Mouse (Mus musculus) heart, postnatal 14 days (tissue): Measurements from ENCODE around the gene Pole4. TPM values are rescaled to one million over a fixed set of nuclear protein-coding genes. Genes with fewer than 3 reads are reported as not detected.
"Not testable (repeated sequence)": the region's sequence is repeated elsewhere in the genome, so short reads cannot be mapped to it uniquely, and the experiment has no call there.

ENCODE experiments used
- DNase-seq, 2 experiments: peaks; one replicate each; pipeline ENCODE4 v3.0.0; 2021 to 2022
- intact Hi-C: fragments of 180-260 bp; cut with DNase I; formaldehyde crosslinking; loops from one replicate; pipeline ENCODE4 v1.15.1; 2025
- total RNA-seq, 2 experiments: library from RNA; stranded (reverse); gene quantifications; 2 replicates each; pipeline ENCODE4 v1.2.3; 2021

Pole4 gene
- total RNA-seq, 2 experiments from 2014 or later, result 16.2 to 21.1 TPM

DNA sequence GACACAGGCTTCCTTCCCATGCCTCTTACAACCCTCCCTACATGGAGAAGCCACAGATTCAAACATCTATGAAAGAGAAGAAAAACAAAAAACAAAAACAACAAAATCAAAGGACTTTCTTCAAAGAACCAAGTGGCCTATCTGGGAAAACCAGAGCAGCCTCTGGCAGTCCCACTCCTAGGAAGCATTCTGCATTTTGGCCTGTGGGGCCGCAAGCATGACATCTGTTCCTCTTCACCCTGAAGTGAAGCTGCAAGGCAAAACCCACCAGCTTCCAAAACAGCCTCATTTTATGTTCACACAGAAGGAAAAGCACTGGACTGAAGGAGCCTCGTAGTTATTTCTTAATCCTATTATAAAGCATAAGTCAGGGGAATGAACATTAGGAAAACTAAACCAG, 56.1 kb downstream of the Pole4 start:
- intact Hi-C loops, result loop anchor here (2.0 kb wide), 1 partner anchor 54 kb away; no protein-coding TSS in a partner anchor
- peak in 1 of 2 experiments; percentile 10 for DNase-seq

DNA sequence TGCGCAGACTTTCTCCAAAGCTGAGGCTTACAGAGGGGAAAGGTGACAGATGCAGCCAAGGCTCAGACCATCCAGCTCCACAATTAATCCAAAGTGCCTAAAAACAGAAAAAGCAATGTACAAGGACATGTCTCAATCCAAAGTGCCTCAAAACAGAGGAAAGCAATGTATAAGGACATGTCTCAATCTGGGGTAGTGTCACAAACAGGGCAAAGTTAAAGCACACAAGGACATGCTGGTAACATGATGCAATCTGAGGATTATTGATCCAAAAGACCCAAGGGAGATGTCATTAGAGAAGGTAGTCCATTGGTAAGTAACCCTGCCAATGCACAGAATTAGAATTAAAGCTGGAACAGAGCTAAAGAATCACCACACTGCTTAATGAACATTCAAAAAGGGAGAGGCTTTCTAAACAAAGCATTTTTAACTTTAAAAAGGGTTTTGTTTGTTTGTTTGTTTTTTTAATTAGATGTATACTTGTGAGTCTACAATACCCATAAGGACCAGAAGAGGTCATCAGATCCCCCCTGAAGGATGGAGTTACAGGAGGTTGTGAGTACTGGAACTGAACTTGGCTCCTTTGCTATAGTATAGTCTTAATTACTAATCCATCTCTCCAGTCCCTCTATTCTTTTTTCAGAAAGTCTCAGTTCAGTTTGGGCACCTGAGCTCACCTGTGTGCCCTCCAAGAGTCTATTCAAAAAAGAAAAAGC, 57.1 kb downstream of the Pole4 start:
- no peak for DNase-seq
- intact Hi-C loops, result loop anchor here (2.0 kb wide), 1 partner anchor 55 kb away; no protein-coding TSS in a partner anchor

DNA sequence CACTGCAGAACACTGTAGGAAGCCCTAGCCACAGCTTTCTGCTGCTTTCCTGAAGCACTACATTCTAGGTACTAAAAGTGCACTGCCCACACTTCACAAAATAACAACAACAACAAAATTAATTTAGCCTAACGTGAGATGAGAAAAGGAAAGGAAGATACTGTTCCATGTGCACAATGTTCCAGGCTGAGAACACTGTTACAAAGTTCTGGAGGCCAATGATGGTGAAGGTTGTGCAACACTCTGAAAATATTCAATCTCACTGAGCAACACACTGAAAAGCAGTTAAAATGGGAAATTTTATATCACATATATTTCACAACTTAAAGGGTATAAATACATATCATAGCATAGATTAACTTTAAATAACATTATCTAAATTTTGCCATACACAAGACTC, 58.2 kb downstream of the Pole4 start:
- DNase-seq, result no peak

DNA sequence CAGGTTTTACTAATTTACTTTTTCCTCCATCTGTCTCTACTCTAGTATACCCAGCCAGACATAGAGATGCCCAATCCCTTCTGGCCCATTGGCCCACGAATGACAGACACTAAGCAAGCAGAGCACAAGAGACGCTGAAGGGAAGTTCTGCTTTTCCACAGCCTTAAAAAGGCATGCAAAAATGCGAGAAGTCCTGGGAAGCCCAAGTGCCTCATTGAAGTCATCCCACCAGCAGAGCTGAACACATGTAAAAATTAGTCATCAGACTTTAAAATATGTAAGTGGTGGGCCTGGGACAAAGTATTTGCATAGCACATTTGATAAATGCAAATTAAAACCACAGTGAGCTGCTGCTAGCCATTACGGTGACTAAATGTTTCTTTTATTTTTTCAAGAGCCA, 65.1 kb downstream of the Pole4 start:
- intact Hi-C loops, result no loop called here
- no peak for DNase-seq

More for the DNA sequence above, 58.2 kb downstream of the Pole4 start:
- intact Hi-C loops, result no loop called here

DNA sequence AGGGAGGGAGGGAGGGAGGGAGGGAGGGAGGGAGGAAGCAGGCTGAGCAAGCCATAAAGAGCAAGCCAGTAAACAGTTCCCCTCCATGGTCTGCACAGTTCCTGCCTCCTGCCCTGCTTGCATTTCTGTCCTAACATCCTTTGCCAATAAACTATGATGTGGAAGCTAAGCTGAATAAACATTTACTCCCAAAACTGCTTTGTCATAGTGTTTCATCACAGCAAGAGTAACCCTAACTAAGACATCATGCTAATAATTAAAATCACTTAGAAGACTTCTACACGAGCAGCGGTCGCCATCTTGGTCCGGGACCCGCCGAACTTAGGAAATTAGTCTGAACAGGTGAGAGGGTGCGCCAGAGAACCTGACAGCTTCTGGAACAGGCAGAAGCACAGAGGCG, 79.8 kb downstream of the Pole4 start:
- intact Hi-C loops, result not testable (repeated sequence)

DNA sequence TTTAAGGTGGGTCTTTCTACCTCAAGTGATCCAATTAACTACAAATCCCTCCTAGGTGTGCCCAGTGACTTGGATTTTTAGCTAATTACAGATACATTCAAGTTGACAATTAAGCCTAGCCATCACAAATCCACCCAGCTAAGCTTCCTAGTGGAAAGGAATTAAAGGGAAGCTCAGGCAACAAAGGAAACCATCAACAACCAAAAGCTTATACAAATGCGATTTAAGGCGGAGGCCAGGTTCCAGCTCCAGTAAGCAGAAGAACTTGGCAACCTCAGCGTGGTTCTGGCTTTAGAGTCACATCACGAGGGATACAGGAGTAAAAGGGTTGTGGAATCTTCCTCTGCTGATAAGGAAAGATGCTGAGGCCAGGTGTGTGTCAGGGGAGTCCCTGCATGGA, 92.0 kb downstream of the Pole4 start:
- intact Hi-C loops, result no loop called here
- no peak for DNase-seq

More for the DNA sequence above, 79.8 kb downstream of the Pole4 start:
- not testable (repeated sequence) for DNase-seq

DNA sequence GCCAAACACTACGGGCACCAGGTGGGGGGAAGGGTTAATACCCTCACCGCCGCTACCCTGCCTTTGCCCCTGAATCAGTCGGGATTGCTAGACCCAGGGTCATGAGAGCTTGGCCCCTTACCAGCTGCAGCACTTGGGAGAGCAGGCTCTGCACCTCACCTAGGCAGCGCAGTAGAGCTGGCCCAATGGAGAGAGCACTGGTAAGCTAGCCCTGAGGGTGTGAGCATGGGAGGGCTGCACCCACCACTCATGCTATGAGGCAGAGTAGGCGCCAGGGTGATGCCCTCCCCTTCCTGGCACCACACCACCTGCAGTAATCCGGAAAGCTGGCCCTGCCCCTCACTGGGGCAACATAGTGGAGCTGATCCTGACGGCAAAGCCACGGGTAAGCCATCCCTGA, 94.1 kb downstream of the Pole4 start:
- intact Hi-C loops, result no loop called here
- DNase-seq, result no peak

DNA sequence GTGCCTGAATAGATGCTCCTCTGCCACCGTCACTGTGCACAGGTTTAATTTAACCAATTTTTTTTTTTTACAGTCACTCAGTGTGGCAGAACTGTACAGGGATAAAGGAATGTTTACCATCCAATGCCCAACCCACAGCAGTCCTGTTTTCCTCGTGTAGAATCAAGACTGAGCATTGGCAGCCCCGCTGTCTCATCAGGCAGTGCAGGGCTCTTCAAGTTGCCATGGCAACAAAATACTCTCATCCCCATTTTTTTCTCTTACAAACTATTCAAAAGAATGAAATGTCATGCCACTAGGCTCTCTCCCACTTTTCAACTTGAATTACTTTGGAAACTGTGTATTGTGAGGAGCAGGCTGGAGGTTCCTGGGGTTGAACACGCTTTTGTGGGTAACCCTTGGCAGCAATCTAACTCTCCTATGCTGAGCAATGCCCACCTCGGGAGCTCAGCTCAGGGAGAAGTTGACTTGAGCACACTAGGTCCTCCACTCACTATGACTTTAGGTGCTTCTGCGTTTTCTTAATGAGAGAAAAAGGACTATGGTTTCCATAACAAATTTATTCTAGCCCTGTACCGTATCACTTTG, 95.7 kb downstream of the Pole4 start:
- intact Hi-C loops, result no loop called here
- no peak for DNase-seq

DNA sequence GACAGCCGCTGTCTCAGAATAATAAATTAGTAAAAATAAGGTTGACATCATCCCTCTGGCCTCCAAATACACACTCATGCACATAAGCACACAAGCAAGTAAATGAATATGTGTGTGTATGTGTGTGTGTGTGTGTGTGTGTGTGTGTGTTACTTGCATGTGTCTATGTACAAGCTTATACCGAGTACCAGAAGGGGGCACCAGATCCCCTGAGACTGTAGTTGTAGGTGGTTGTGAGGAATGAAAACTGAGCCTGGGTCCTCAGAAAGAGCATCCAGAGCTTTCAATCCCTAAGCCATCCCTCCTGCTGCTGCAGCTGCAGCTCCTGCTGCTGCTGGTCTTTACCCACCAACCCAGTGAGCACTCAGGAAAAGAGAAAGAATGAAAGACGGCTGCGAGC, 96.4 kb downstream of the Pole4 start:
- DNase-seq, result no peak
- intact Hi-C loops, result no loop called here

DNA sequence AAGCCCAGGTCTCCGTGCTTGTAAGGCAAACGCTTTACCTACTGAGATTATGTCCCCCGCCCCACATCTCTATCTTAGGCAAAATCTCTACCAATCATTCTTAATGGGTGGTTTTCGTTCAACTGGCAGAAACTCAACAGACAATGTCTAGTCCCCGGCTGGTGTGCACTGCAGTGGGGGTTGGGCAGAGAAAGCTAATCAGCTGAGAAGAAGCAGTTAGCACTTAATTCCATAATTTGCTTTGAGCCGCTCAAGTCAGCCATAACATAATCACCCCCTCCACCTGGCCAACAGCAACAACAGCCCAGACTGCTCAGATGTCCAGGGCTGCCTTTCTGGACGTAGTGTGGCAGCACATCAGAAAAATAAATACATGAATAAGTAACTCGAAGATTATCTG, 100.4 kb downstream of the Pole4 start:
- DNase-seq, result no peak
- intact Hi-C loops, result loop anchor here (5.0 kb wide), 1 partner anchor 617 kb away; no protein-coding TSS in a partner anchor

DNA sequence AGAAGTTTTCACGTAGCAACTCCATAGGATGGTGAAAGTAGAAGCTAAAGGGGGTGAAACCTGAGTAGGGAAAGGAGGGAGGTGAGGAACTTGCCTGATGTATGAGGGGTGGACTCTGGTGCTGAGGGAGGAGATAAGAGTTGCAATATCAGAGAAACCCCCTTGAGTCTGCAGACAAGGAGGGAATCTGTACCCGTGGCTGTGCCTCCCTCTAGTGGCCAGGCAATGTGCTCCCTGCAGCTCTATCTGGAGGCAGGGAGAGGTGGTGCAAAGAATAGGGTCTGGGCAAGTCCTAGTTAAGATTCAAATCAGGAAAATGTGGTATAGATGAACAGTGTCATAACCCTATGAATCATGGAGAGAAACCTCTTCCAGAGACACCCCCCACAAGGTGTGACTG, 101.5 kb downstream of the Pole4 start:
- intact Hi-C loops, result loop anchor here (5.0 kb wide), 1 partner anchor 616 kb away; no protein-coding TSS in a partner anchor
- DNase-seq, result peak; percentile 19 to 40

DNA sequence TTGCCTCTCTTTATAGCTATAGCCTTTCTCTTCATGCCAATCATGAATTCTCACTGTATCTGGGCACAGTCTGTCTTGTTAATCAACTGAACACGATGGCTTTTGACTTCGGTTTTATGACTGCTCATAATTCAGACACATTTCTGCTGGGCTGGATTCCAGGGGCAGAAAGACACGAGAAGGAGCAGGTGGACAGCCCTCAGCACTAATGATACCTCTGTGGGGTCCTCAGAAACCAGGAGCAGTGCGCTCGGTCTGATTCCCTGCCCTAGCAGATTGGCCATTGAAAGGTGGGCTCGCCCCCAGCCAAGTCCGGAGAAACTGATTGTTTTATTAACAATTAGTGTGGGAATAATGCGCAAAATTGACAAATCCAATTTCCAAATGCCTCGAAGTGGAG, 101.9 kb downstream of the Pole4 start:
- intact Hi-C loops, result loop anchor here (5.0 kb wide), 1 partner anchor 616 kb away; no protein-coding TSS in a partner anchor
- DNase-seq, result no peak

DNA sequence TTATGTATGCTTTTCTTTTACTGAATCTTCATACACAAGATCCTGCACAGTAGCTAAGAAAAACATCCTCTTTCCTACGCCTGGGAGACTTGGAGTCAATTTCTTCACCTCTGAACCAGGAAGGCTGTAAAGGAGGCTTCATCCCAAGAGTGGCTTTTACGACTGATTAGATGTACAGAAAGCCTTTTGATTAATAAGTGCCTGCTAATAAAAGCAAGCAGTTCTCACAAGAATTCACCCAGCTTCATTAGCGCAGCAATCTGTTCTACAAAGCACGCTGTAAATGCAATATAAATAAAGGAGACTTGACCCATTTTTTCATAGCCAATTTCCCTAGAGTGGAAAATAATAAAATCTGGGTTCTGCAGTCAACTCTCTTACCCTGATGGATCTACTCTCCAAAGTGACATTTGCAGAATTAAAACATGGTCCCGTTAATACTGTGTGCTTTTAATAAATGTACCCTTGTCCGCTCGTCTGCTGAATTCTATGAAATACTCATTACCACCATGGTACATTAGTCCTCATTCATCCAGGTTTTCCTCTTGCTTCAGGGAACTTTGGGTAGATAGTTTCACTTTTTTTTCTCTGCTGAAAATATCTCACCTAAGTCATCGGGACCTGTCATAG, 109.6 kb downstream of the Pole4 start:
- DNase-seq, result no peak
- intact Hi-C loops, result no loop called here

DNA sequence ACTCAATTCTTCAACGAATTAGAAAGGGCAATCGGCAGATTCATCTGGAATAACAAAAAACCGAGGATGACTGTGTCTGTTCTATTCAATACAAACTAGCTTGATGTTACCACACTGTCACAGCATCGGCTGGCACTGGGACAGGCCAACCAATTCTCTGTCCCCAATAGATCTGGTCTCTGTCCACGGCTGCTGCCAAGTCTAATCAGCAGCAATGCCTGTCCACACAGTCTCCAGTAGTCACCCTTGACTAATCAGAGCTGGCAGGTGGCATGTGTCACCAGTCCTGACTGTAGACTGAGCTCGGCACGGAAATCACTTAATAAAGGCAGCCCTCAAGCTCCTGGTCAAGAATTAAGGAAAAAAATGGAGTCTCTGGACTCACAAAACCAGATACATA, 115.8 kb downstream of the Pole4 start:
- intact Hi-C loops, result no loop called here
- peak; percentile 3 to 40 for DNase-seq

DNA sequence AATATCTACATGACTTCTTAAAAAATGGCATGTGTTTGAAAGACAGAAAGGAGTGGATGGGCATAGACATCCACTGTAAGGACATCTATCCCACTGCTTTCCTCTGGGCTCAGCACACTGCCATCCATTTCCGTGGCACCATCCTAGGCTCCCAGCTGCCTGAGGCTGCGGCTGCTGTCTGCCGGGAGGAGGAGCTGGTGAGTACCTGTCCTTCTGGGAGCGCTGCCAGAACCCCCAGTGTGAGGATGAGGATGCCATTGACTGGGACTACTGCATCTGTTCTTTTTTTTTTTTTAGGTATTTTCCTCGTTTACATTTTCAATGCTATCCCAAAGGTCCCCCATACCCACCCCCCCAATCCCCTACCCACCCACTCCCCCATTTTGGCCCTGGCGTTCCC, 119.8 kb downstream of the Pole4 start:
- intact Hi-C loops, result no loop called here
- no peak for DNase-seq

DNA sequence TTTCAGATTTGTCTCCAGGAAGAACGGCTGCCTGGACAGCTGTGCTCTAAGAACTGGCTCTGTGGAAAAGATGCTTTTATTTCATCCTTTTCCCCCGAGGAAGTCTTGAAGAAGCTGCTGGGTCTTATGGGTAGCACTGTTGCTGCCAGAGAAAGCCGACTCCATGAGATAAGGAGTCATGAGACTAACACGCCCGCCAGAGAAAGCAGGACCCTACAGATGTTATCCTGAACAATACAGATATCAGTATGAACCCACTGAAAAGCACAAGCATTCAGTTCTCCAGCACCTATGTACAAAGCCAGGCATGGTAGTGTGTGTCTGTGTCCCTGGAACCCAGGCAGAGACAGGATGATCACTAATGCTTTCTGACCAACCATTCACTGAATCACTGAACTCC, 129.7 kb downstream of the Pole4 start:
- intact Hi-C loops, result no loop called here

More for the DNA sequence above, 129.7 kb downstream of the Pole4 start:
- DNase-seq, result no peak

Other genes starting within 250 kb of the Pole4 start
- 100 to 1,000 TPM; 206 to 212 TPM for gene Hk2, start 69.1 kb upstream of the Pole4 start, total RNA-seq
- gene Sema4f, start 234.4 kb upstream of the Pole4 start, total RNA-seq, result under 1 TPM; 0.29 to 0.33 TPM
- gene M1ap, start 241.5 kb upstream of the Pole4 start, total RNA-seq, result under 1 TPM in 1 of 2 experiments, not detected in 1; 0.14 TPM